Mouse (Mus musculus): Measurements from ENCODE around the gene Lamp2. TPM values are rescaled to one million over a fixed set of nuclear protein-coding genes. Genes with fewer than 3 reads are reported as not detected.
"Not testable (repeated sequence)": the region's sequence is repeated elsewhere in the genome, so short reads cannot be mapped to it uniquely, and the experiment has no call there.

Lamp2 gene
- total RNA-seq, 2 experiments from 2014 or later: 166 to 197 TPM

GRCm38 (mm10) chrX:38428818-38429440 is 27.3 kb downstream of the Lamp2 start:
- DNase-seq: peak; percentile 6

- DNase-seq: no peak
Measured at GRCm38 (mm10) chrX:38426043-38426442, 30.2 kb downstream of the Lamp2 start.

DNA sequence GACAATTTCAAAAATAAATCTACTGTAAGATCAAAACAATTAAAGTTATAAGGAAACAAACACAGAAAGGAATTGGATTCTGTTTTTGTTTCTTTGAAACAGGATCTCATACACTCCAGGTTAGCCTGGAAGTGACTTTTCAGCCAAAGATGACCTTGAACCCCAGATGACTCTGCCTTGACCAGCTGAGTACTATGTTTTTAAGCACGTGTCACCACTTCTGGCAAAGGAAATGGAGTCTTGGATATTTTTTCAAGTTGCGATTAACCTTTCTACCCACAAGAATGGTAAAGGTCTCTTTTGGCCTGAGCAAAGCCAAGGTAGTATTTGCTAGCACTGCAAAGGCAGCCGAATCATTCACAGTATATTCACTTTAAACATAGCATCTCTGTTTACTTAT is 33.2 kb downstream of the Lamp2 start:
- peak; percentile 12 for DNase-seq

DNA sequence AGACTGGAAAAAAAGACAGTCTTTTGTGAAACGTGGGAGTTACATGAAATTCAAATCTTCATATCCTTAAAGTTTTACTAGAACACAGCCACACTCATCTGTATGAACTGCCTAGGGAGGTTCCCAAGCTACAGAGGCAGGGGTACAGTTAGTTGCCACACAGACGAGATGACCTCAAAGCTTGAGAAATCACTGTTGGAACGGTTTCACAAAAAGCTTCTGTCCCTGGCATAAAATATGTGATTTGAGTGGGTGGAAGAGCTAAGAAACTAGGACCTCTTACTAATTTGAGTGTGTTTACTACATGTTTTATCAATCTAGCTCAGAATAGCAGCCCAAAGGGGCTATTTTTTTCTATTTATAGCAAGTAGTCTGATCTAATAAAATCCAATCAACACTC is 33.9 kb downstream of the Lamp2 start:
- peak; percentile 29 for DNase-seq

DNA sequence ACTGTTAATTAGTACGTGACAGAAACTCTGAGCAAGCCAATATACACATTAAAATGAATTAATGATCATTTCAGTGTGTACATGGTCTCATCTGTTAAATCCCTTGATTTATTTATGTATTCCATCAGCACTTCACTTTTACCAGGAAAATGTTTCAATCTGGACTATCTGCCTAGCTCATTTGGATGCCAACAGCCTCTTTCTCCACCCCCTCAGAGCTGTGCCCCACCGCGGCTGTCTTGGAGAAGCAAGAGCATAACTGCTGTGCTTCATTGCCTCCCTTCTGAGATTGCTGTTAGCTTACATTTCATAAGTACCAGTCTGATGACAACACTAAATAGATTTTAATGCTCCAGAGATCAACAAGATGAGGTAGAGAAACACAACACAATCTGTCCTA is 52.4 kb downstream of the Lamp2 start:
- DNase-seq: no peak

GRCm38 (mm10) chrX:38402981-38403380 is 53.3 kb downstream of the Lamp2 start:
- DNase-seq: no peak

DNA sequence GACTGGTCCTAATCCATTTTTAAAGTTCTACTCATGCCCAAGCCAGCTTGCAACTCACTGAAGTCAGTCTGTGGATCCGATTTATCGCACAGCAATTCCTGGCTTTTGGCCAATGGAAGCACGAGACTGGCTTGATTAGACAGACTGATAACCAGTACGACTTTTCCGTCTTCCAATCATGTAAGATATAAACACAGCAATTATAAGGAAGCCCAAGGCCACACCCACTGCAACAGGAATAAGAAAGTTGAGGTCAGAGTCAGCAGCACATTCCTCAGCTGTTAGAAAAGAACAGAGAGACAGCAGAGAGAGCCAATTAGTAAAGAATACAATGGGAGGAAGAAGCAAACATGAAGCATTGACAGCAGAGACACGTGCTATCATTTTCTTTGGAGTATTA is 54.2 kb downstream of the Lamp2 start:
- peak; percentile 5 for DNase-seq

- DNase-seq: no peak
Measured at GRCm38 (mm10) chrX:38400616-38401015, 55.6 kb downstream of the Lamp2 start.

GRCm38 (mm10) chrX:38399671-38400070 is 56.6 kb downstream of the Lamp2 start:
- DNase-seq: no peak

- not testable (repeated sequence) for DNase-seq
Measured at GRCm38 (mm10) chrX:38373169-38373568, 83.1 kb downstream of the Lamp2 start.

GRCm38 (mm10) chrX:38364621-38365020 is 91.6 kb downstream of the Lamp2 start:
- DNase-seq: not testable (repeated sequence)

- DNase-seq: peak; percentile 2
Measured at GRCm38 (mm10) chrX:38362016-38362415, 94.2 kb downstream of the Lamp2 start.

Other genes starting within 250 kb of the Lamp2 start
- gene Tmem255a, start 204.0 kb downstream of the Lamp2 start, total RNA-seq (2021): 10 to 100 TPM; 14.1 to 21.1 TPM
- 10 to 100 TPM in 1 of 2 experiments, 1 to 10 TPM in 1; 4.5 to 43.1 TPM for gene Atp1b4, start 140.3 kb downstream of the Lamp2 start, total RNA-seq (2021)
- gene Cul4b, start 119.7 kb upstream of the Lamp2 start, total RNA-seq (2021): 10 to 100 TPM; 34.4 to 36.7 TPM
- gene Mcts1, start 144.1 kb upstream of the Lamp2 start, total RNA-seq (2021): 10 to 100 TPM; 87.5 to 93.6 TPM
- 10 to 100 TPM; 15.8 to 16.2 TPM for gene C1galt1c1, start 178.6 kb upstream of the Lamp2 start, total RNA-seq (2021)